Mouse (Mus musculus) liver, embryonic 14.5 days (tissue): ENCODE results near the gene Tbcb. TPM values are rescaled to one million over a fixed set of nuclear protein-coding genes. Genes with fewer than 3 reads are reported as not detected.
A peak's percentile ranks its signal among the peaks of the same experiment; 100 is the strongest.

Experiments used
- ATAC-seq: fragments of 200-750 bp; cut with Nextera tagmentation; 2 replicates; pipeline ENCODE4 v1.8.0; 2017; ENCODE audit warnings: moderate number of reproducible peaks, mild to moderate bottlenecking, moderate library complexity; ENCODE audit not compliant: insufficient read depth
- DNase-seq, 3 experiments: peaks; one replicate each; pipeline ENCODE4 v3.0.0-alpha.2; 2012 to 2013; ENCODE audit warnings: low read depth in 3 of 3, low spot score in 3 of 3
- H3K27ac ChIP-seq: fragments of 300-500 bp; sonication (generic); 2 replicates; pipeline ENCODE4 v1.5.1; 2014; ENCODE audit warnings: moderate library complexity, mild to moderate bottlenecking, control low read depth, inconsistent platforms
- H3K27me3 ChIP-seq: fragments of 300-500 bp; sonication (generic); 2 replicates; pipeline ENCODE4 v1.6.1; 2014; ENCODE audit warnings: mild to moderate bottlenecking, low read length, moderate library complexity; ENCODE audit not compliant: control insufficient read depth, insufficient read depth
- H3K36me3 ChIP-seq: fragments of 300-500 bp; sonication (generic); replicated peaks from 2 replicates; pipeline ENCODE4 v1.6.1; 2014; ENCODE audit warnings: low read depth; ENCODE audit not compliant: control insufficient read depth, insufficient read depth
- H3K4me1 ChIP-seq, 2 experiments: fragments of 200-500 bp in 1 of 2; fragments of 300-500 bp in 1 of 2; sonication (generic) in 1 of 2; replicated peaks; 2 replicates each; pipeline ENCODE4 v1.6.1; 2012 to 2014; ENCODE audit warnings: antibody characterized with exemption in 1 of 2, inconsistent platforms in 1 of 2, low read length in 1 of 2; ENCODE audit not compliant: control insufficient read depth in 2 of 2, insufficient read depth in 2 of 2
- H3K4me2 ChIP-seq: fragments of 300-500 bp; sonication (generic); 2 replicates; pipeline ENCODE4 v1.6.1; 2014; ENCODE audit warnings: low read depth, mild to moderate bottlenecking, control low read depth, moderate library complexity
- H3K4me3 ChIP-seq, 2 experiments: fragments of 200-500 bp in 1 of 2; fragments of 300-500 bp in 1 of 2; sonication (generic) in 1 of 2; 2 replicates each; pipeline ENCODE4 v1.5.1; 2012 to 2014; ENCODE audit warnings: low read depth in 2 of 2, low read length in 2 of 2, mild to moderate bottlenecking in 2 of 2, control low read depth in 1 of 2, inconsistent platforms in 1 of 2, moderate library complexity in 1 of 2; ENCODE audit not compliant: insufficient read depth in 1 of 2
- H3K9ac ChIP-seq: fragments of 300-500 bp; sonication (generic); replicated peaks from 2 replicates; pipeline ENCODE4 v1.6.1; 2014; ENCODE audit warnings: mild to moderate bottlenecking, control low read depth, moderate library complexity
- H3K9me3 ChIP-seq: fragments of 300-500 bp; sonication (generic); 2 replicates; pipeline ENCODE4 v1.6.1; 2016; ENCODE audit warnings: low read length, mixed read lengths; ENCODE audit not compliant: control insufficient read depth
- CTCF ChIP-seq: IDR thresholded peaks from 2 replicates; pipeline ENCODE4 v1.5.1; 2016; ENCODE audit warnings: antibody characterized with exemption, low read depth, control low read depth
- EP300 ChIP-seq: IDR thresholded peaks from 2 replicates; pipeline ENCODE4 v1.6.1; 2016; ENCODE audit warnings: antibody characterized with exemption, low read depth
- WGBS: fragments of 180-500 bp; shearing (Covaris S2); extraction: QIAGEN DNeasy Blood & Tissue Kit; methylation state at CpG from one replicate; pipeline ENCODE4 v1.1.7; 2014; ENCODE audit not compliant: insufficient replicate concordance; 5-methylcytosine and 5-hydroxymethylcytosine counted together
- polyA plus RNA-seq, 2 experiments: library from polyadenylated mRNA; depleted of rRNA in 1 of 2; stranded (reverse) in 1 of 2; unstranded in 1 of 2; fragments of >200 nt; fragmentation: Nextera tagmentation in 1 of 2; extraction: Ambion mirVana in 1 of 2; gene quantifications; 2 replicates each; pipeline versions ENCODE4 v1.2.1 to v1.2.3; 2012 to 2014

Tbcb gene
- polyA plus RNA-seq, 2 experiments, result 24.4 to 44.8 TPM

DNA sequence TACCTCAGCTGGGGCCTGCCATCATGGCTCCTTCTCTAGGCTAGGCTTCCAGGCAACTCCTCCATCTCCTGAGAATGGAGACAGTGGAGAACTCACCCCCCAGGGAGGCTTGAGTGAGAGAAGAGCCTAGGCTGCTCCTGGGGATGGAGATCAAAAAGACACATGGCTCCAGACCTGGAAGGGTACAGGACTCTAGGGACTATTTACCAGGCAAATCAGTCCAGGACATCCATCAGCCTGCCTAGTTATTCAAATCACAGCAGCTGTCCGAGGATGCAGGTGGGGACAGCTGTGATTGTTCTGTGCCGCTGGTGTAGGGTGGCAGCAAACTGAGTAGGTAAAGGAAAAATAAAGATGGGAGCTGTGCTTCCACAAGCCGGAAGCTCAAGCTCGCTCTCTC, 3.6 kb upstream of the Tbcb start, which contains the start of gene Ovol3:
TSS of gene Ovol3 (minus strand) at position 101 of the 400 bp plus-strand sequence.
- Histone ChIP-seq H3K27ac (no peak within 1 kb of the TSS), H3K4me2 (no peak within 1 kb of the TSS), H3K36me3 (peaks cover 3% of the 10 kb centered on the region; the same call in 1 of the 2 replicates), H3K4me1 (peaks cover 2 to 9% of the 10 kb centered on the region in 2 experiments; a peak in 1 of 4 replicates), H3K9ac (no peak within 1 kb of the TSS), H3K9me3 (no peaks in the 10 kb centered on the region), H3K27me3 (no peaks in the 10 kb centered on the region), H3K4me3 (no peak within 1 kb of the TSS)
- WGBS, result 76% methylated on average over 4 of the region's 4 CpGs
- ATAC-seq (no peak), DNase-seq (no peak)
- TF ChIP-seq EP300, result no peak
- TF ChIP-seq CTCF, result no peak

DNA sequence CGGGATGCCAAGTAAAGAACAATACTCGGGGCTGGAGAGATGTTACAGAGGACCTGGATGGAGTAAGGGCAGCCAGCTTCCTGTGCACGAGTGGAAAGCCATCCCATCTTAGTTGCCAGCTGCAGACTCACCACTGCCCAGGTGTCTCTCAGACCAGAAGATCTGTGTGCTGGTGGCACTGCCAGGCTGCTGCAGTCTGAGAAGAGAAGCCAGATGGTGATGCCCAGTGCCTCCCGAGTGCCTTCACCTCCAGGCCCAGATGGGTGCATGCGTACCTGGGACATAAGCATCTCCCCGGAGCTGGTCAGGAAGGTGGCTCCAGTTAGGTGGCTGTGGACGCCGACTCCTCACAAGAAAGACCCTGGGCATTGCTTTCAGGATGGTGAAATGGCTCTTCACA, 3.0 kb upstream of the Tbcb start:
- TF ChIP-seq EP300 (no peak), CTCF (no peak)
- Histone ChIP-seq H3K9ac (no peak overlapping the region), H3K27ac (no peak overlapping the region), H3K4me3 (no peak overlapping the region), H3K4me1 (peaks cover 2 to 9% of the 10 kb centered on the region in 2 experiments; a peak in 1 of 4 replicates), H3K9me3 (no peaks in the 10 kb centered on the region), H3K4me2 (no peak overlapping the region), H3K36me3 (peaks cover 1% of the 10 kb centered on the region; the same call in 1 of the 2 replicates), H3K27me3 (no peaks in the 10 kb centered on the region)
- 74% methylated on average over 8 of the region's 8 CpGs for WGBS
- no peak for DNase-seq
- ATAC-seq, result no peak

DNA sequence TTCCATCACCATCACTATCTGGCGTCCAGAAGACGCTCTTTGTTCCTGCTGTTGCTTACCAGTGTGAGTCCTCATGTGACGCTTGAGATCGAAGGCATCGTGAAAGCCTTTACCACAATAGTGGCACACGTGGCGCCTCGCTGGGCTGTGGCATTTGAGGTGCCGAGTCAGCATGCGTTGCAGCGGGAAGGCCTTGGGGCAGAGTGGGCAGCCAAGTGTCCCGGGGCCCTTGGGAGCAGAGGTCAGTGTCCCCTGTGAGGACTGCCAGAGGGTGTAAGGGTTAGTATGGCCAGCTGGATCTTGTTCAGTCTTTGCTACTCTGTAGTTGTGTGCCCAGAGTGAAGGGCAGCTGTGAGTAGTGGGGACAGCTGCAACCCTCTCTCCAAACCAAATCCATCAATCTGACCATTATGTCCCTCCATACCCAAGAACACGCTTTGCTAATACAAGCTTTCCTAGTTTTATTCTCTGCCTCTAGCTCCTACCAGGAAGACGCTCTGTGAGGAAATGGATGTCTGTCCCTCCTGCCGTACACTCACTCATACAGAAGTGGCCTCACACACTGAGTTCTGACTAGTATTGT, 2.3 kb upstream of the Tbcb start:
- no peak overlapping the region for H3K4me3 ChIP-seq
- H3K4me1 ChIP-seq, result peaks cover 2 to 9% of the 10 kb centered on the region in 2 experiments; a peak in 1 of 4 replicates
- no peaks in the 10 kb centered on the region for H3K36me3 ChIP-seq
- no peaks in the 10 kb centered on the region for H3K9me3 ChIP-seq
- no peak overlapping the region for H3K9ac ChIP-seq
- TF ChIP-seq EP300 (no peak), CTCF (no peak)
- no peaks in the 10 kb centered on the region for H3K27me3 ChIP-seq
- H3K4me2 ChIP-seq, result no peak overlapping the region
- 83% methylated on average over 15 of the region's 15 CpGs for WGBS
- no peak overlapping the region for H3K27ac ChIP-seq
- no peak for ATAC-seq
- no peak for DNase-seq

DNA sequence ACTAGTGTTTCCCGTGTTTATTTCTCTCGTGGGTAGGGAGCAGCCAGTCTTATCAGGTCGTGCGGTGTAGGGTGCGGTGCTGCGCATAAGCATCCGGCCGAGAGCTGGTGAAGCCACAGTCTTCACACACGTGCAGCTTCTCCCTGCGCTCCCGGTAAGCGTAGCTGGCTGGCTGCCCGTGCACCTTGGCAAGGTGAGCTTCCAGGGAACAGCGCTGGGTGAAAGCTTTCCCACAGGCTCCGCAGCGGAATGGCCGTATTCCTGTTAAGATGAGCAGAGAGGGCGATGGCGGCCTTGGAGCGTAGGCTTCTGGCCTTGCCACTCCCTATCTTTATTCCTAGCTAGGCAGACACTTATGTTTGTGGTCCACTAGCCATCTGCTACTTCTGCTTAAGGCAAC, 1.3 kb upstream of the Tbcb start:
- Histone ChIP-seq H3K4me3 (no peak overlapping the region), H3K27ac (no peak overlapping the region), H3K9me3 (no peaks in the 10 kb centered on the region), H3K27me3 (no peaks in the 10 kb centered on the region), H3K4me2 (peak overlapping the region; percentile 94; the same call in 1 of the 2 replicates), H3K36me3 (no peaks in the 10 kb centered on the region), H3K4me1 (peaks cover 2 to 9% of the 10 kb centered on the region in 2 experiments; a peak in 1 of 4 replicates), H3K9ac (no peak overlapping the region)
- DNase-seq (no peak), ATAC-seq (no peak)
- WGBS, result 76% methylated on average over 20 of the region's 20 CpGs
- no peak for TF ChIP-seq CTCF
- TF ChIP-seq EP300, result no peak

DNA sequence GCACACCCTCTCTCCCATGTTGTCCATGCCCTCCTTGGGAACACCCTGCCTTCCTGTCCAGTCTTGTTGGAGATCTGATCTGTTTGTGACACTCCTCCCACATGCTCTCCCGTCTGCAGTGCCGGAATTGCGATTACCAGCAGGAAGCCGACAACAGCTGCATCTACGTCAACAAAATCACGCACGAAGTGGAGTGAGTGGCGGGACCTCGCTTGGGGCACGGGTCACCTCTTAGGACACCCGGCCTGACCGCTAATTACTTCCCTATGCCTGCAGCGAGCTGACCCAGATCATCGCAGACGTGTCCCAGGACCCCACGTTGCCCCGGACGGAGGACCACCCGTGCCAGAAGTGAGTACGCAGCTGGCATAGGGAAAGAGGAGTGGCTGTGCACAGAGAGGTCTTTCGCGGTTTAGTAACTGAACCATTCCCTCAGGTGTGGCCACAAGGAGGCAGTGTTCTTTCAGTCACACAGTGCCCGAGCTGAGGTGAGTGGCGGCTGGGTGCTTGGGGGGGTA, 618 bp upstream of the Tbcb start:
- 7% methylated on average over 24 of the region's 24 CpGs for WGBS
- DNase-seq, result peak; percentile 52 to 60 (median 56)

More for the DNA sequence above, 618 bp upstream of the Tbcb start:
- TF ChIP-seq CTCF, result peak; percentile 84
- TF ChIP-seq EP300, result no peak
- Histone ChIP-seq H3K27ac (peak overlapping the region; percentile 76), H3K36me3 (no peaks in the 10 kb centered on the region), H3K4me1 (peaks cover 2 to 9% of the 10 kb centered on the region in 2 experiments; a peak in 1 of 4 replicates), H3K9ac (peak overlapping the region; percentile 89), H3K4me3 (peak overlapping the region; percentile 87 to 95), H3K27me3 (no peaks in the 10 kb centered on the region), H3K9me3 (no peaks in the 10 kb centered on the region), H3K4me2 (peak overlapping the region; percentile 94)
- peak; percentile 15 for ATAC-seq
